Mouse (Mus musculus) MEL (cell line): ENCODE measurements around the gene Aunip. TPM values are rescaled to one million over a fixed set of nuclear protein-coding genes. Genes with fewer than 3 reads are reported as not detected.

Source experiments
- DNase-seq: peaks from one replicate; pipeline ENCODE4 v3.0.0; 2011; ENCODE audit warnings: low read depth, low spot score
- H3K27ac ChIP-seq: 2 replicates; pipeline ENCODE4 v1.5.1; 2012; ENCODE audit warnings: low read depth, mild to moderate bottlenecking, control low read depth, low read length, moderate library complexity; ENCODE audit not compliant: control insufficient read depth
- H3K27me3 ChIP-seq, 2 experiments: fragments of 150-350 bp in 1 of 2; sonication (generic) in 1 of 2; 2 replicates each; pipeline ENCODE4 v1.6.1; 2012; ENCODE audit warnings: low read length in 2 of 2, mild to moderate bottlenecking in 2 of 2, improper control_type of control experiment in 1 of 2, moderate library complexity in 1 of 2; ENCODE audit not compliant: insufficient read depth in 2 of 2, control insufficient read depth in 1 of 2
- H3K36me3 ChIP-seq, 2 experiments: 2 replicates each; pipeline ENCODE4 v1.6.1; 2012 to 2014; ENCODE audit warnings: low read length in 2 of 2, improper control_type of control experiment in 1 of 2, inconsistent platforms in 1 of 2, mild to moderate bottlenecking in 1 of 2; ENCODE audit not compliant: insufficient read depth in 2 of 2, control insufficient read depth in 1 of 2
- H3K4me1 ChIP-seq, 2 experiments: fragments of 150-350 bp in 1 of 2; sonication (generic) in 1 of 2; 2 replicates each; pipeline ENCODE4 v1.6.1; 2012; ENCODE audit warnings: low read length in 2 of 2, improper control_type of control experiment in 1 of 2, mild to moderate bottlenecking in 1 of 2; ENCODE audit not compliant: insufficient read depth in 2 of 2, control insufficient read depth in 1 of 2
- H3K4me3 ChIP-seq, 2 experiments: fragments of 150-350 bp in 1 of 2; sonication (generic) in 1 of 2; 2 replicates each; pipeline ENCODE4 v1.5.1; 2012; ENCODE audit warnings: low read depth in 2 of 2, low read length in 2 of 2, mild to moderate bottlenecking in 2 of 2, moderate library complexity in 2 of 2, control low read depth in 1 of 2, improper control_type of control experiment in 1 of 2; ENCODE audit not compliant: control insufficient read depth in 1 of 2, insufficient read depth in 1 of 2
- H3K79me2 ChIP-seq: 2 replicates; pipeline ENCODE4 v1.6.1; 2012; ENCODE audit warnings: mild to moderate bottlenecking, low read length, moderate library complexity; ENCODE audit not compliant: control insufficient read depth, poor library complexity, insufficient read depth
- H3K9ac ChIP-seq: 2 replicates; pipeline ENCODE4 v1.6.1; 2012; ENCODE audit warnings: low read depth, mild to moderate bottlenecking, control low read depth, low read length, moderate library complexity; ENCODE audit not compliant: control insufficient read depth, poor library complexity, severe bottlenecking
- H3K9me3 ChIP-seq: fragments of 150-350 bp; sonication (generic); replicated peaks from 2 replicates; pipeline ENCODE4 v1.6.1; 2012; ENCODE audit warnings: mild to moderate bottlenecking, low read length, improper control_type of control experiment, moderate library complexity; ENCODE audit not compliant: insufficient read depth
- BHLHE40 ChIP-seq: IDR thresholded peaks from 2 replicates; pipeline ENCODE4 v1.6.1; 2012; ENCODE audit warnings: low read depth, mild to moderate bottlenecking, inconsistent platforms, low read length, improper control_type of control experiment, borderline replicate concordance
- CHD2 ChIP-seq: IDR thresholded peaks from 2 replicates; pipeline ENCODE4 v1.6.1; 2011; ENCODE audit warnings: low read length, improper control_type of control experiment
- CTCF ChIP-seq, 3 experiments: IDR thresholded peaks in 2 of 3; conservative IDR thresholded peaks in 1 of 3; 2 replicates each; pipeline ENCODE4 v1.5.1; 2011 to 2012; ENCODE audit warnings: low read length in 3 of 3, low read depth in 2 of 3, mild to moderate bottlenecking in 2 of 3, improper control_type of control experiment in 1 of 3, inconsistent platforms in 1 of 3, mixed read lengths in 1 of 3, moderate library complexity in 1 of 3; ENCODE audit not compliant: control insufficient read depth in 1 of 3, insufficient read depth in 1 of 3, poor library complexity in 1 of 3, severe bottlenecking in 1 of 3
- ELF1 ChIP-seq: IDR thresholded peaks from 2 replicates; pipeline ENCODE4 v1.6.1; 2014; ENCODE audit warnings: low read depth, mild to moderate bottlenecking, inconsistent platforms, low read length, improper control_type of control experiment, moderate library complexity
- EP300 ChIP-seq, 2 experiments: IDR thresholded peaks; 2 replicates each; pipeline ENCODE4 v1.6.1; 2011; ENCODE audit warnings: improper control_type of control experiment in 2 of 2, low read length in 2 of 2, low read depth in 1 of 2, mild to moderate bottlenecking in 1 of 2
- ETS1 ChIP-seq: IDR thresholded peaks from 2 replicates; pipeline ENCODE4 v1.6.1; 2012; ENCODE audit warnings: low read depth, mild to moderate bottlenecking, inconsistent platforms, low read length, improper control_type of control experiment, moderate library complexity
- GATA1 ChIP-seq: IDR thresholded peaks from 2 replicates; pipeline ENCODE4 v1.6.1; 2011; ENCODE audit warnings: low read depth, low read length, improper control_type of control experiment
- KAT2A ChIP-seq: conservative IDR thresholded peaks from 2 replicates; pipeline ENCODE4 v1.6.1; 2012; ENCODE audit warnings: low read depth, low read length, improper control_type of control experiment, inconsistent platforms
- MAX ChIP-seq: IDR thresholded peaks from 2 replicates; pipeline ENCODE4 v1.6.1; 2011; ENCODE audit warnings: low read length, improper control_type of control experiment
- MXI1 ChIP-seq: IDR thresholded peaks from 2 replicates; pipeline ENCODE4 v1.6.1; 2011; ENCODE audit warnings: mild to moderate bottlenecking, low read depth, low read length, improper control_type of control experiment
- MYB ChIP-seq: IDR thresholded peaks from 2 replicates; pipeline ENCODE4 v1.6.1; 2011; ENCODE audit warnings: mild to moderate bottlenecking, low read depth, low read length, improper control_type of control experiment
- NELFE ChIP-seq: IDR thresholded peaks from 2 replicates; pipeline ENCODE4 v1.6.1; 2011; ENCODE audit warnings: low read depth, low read length, improper control_type of control experiment
- POLR2A ChIP-seq, 2 experiments: IDR thresholded peaks; 2 replicates each; pipeline ENCODE4 v1.6.1; 2011 to 2012; ENCODE audit warnings: low read length in 2 of 2, mild to moderate bottlenecking in 2 of 2, control low read depth in 1 of 2, improper control_type of control experiment in 1 of 2, low read depth in 1 of 2, moderate library complexity in 1 of 2; ENCODE audit not compliant: control insufficient read depth in 1 of 2, insufficient read depth in 1 of 2, poor library complexity in 1 of 2
- POLR2AphosphoS2 ChIP-seq: IDR thresholded peaks from 2 replicates; pipeline ENCODE4 v1.6.1; 2011; ENCODE audit warnings: low read length, improper control_type of control experiment
- RAD21 ChIP-seq: IDR thresholded peaks from 2 replicates; pipeline ENCODE4 v1.6.1; 2011; ENCODE audit warnings: mild to moderate bottlenecking, low read depth, low read length, improper control_type of control experiment
- RCOR1 ChIP-seq: IDR thresholded peaks from 2 replicates; pipeline ENCODE4 v1.6.1; 2012; ENCODE audit warnings: low read depth, mild to moderate bottlenecking, inconsistent platforms, low read length, improper control_type of control experiment
- SMC3 ChIP-seq: IDR thresholded peaks from 2 replicates; pipeline ENCODE4 v1.6.1; 2011; ENCODE audit warnings: low read depth, low read length, improper control_type of control experiment
- TBP ChIP-seq: IDR thresholded peaks from 2 replicates; pipeline ENCODE4 v1.8.0; 2011; ENCODE audit warnings: low read depth, low read length, improper control_type of control experiment
- USF1 ChIP-seq: IDR thresholded peaks from 2 replicates; pipeline ENCODE4 v1.6.1; 2014; ENCODE audit warnings: low read depth, mild to moderate bottlenecking, inconsistent platforms, low read length, improper control_type of control experiment, moderate library complexity
- USF2 ChIP-seq, 2 experiments: IDR thresholded peaks; 2 replicates each; pipeline ENCODE4 v1.6.1; 2011 to 2012; ENCODE audit warnings: improper control_type of control experiment in 2 of 2, low read length in 2 of 2, borderline replicate concordance in 1 of 2, inconsistent platforms in 1 of 2, low read depth in 1 of 2, mild to moderate bottlenecking in 1 of 2; ENCODE audit not compliant: insufficient read depth in 1 of 2
- ZC3H11A ChIP-seq: IDR thresholded peaks from 2 replicates; pipeline ENCODE4 v1.6.1; 2012; ENCODE audit warnings: low read depth, mild to moderate bottlenecking, inconsistent platforms, low read length, improper control_type of control experiment
- ZKSCAN1 ChIP-seq: IDR thresholded peaks from 2 replicates; pipeline ENCODE4 v1.6.1; 2012; ENCODE audit warnings: low read depth, mild to moderate bottlenecking, inconsistent platforms, low read length, improper control_type of control experiment, moderate library complexity
- ZMIZ1 ChIP-seq: IDR thresholded peaks from 2 replicates; pipeline ENCODE4 v1.6.1; 2012; ENCODE audit warnings: low read depth, mild to moderate bottlenecking, inconsistent platforms, low read length, improper control_type of control experiment, moderate library complexity
- polyA plus RNA-seq, 2 experiments: library from polyadenylated mRNA; stranded (reverse) in 1 of 2; unstranded in 1 of 2; fragments of >175 nt in 1 of 2; fragments of >200 nt in 1 of 2; gene quantifications; 2 replicates each; pipeline versions ENCODE4 v1.2.1 to v1.2.4; 2012; ENCODE audit warnings: low replicate concordance in 2 of 2, low read depth in 1 of 2; ENCODE audit not compliant: insufficient read length in 2 of 2, insufficient read depth in 1 of 2, missing spikeins in 1 of 2
- total RNA-seq: library from RNA; depleted of rRNA; stranded (reverse); fragments of 300-350 nt; gene quantifications from 2 replicates; pipeline ENCODE4 v1.2.3, GENCODE M21; 2012

The Aunip gene
- total and polyA plus RNA-seq, 3 experiments, result 14.9 to 20.6 TPM; not detected in 1

DNA sequence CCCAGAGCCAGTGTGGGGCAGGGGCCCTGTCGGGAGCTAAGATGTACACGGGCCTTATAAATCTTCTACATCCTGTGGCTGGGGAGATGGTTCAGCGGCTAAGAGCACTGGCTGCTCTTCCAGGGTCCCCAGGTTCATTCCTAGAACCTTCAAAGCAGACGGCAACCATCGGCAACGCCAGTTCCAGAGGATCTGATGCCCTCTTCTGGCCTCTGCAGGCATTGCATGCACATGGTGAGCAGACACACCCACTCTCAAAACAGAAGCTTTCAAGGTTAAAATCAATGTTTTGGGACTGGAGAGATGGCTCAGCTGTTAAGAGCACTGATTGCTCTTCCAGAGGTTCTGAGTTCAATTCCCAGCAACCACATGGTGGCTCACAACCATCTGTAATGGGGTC lies 58.4 kb downstream of the Aunip start:
- DNase-seq, result peak; percentile 43
- no peak overlapping the region for H3K9ac ChIP-seq
- H3K4me3 ChIP-seq, result no peak overlapping the region
- no peaks in the 10 kb centered on the region for H3K36me3 ChIP-seq
- peak; percentile 65 to 77 (median 69) for TF ChIP-seq CTCF (IDR thresholded peaks at IDR 0.05 in 2 of 3, conservative IDR thresholded peaks at IDR 0.05 in 1 of 3; ENCODE audit: control insufficient read depth in 1 of 3, insufficient read depth in 1 of 3, low read depth in 2 of 3, low read length in 3 of 3, poor library complexity in 1 of 3, severe bottlenecking in 1 of 3)
- TF ChIP-seq MAX, result no peak
- TF ChIP-seq KAT2A, result no peak
- TF ChIP-seq RAD21, result peak; percentile 47
- TF ChIP-seq SMC3, result peak; percentile 63
- peak; percentile 42; the same call in 1 of the 2 replicates for TF ChIP-seq ZC3H11A
- no peak for TF ChIP-seq USF1
- H3K27ac ChIP-seq, result no peak overlapping the region
- H3K9me3 ChIP-seq, result no peaks in the 10 kb centered on the region
- H3K79me2 ChIP-seq, result no peaks in the 10 kb centered on the region
- no peaks in the 10 kb centered on the region for H3K4me1 ChIP-seq
- H3K27me3 ChIP-seq, result no peaks in the 10 kb centered on the region

DNA sequence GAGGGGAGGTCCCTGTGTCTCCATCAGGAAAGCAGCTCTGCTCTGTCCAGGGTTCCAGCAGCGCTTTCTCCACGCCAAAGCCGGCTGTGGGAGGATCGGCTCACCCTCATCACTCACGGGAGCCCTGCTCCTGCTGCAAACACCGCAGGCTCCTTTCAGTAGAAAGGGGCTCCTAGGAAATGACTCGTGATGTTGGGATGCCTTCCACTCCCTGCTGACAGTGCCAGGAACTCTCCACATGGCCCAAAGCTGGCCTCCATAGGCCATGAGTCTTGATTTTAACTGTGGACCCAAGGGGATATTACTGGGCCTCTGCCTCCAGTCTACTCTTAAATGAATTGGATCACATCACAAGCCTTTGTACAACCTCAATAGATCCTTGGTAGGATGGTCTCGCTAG lies 59.0 kb downstream of the Aunip start:
- Histone ChIP-seq H3K9ac (no peak overlapping the region), H3K9me3 (no peaks in the 10 kb centered on the region), H3K4me3 (no peak overlapping the region), H3K27ac (no peak overlapping the region), H3K79me2 (no peaks in the 10 kb centered on the region), H3K36me3 (no peaks in the 10 kb centered on the region), H3K4me1 (no peaks in the 10 kb centered on the region), H3K27me3 (no peaks in the 10 kb centered on the region)
- TF ChIP-seq BHLHE40 (no peak), MAX (no peak), MYB (no peak), CHD2 (no peak), POLR2A (IDR thresholded peaks at IDR 0.05; ENCODE audit: control insufficient read depth in 1 of 2, insufficient read depth in 1 of 2, low read depth in 1 of 2, low read length in 2 of 2, poor library complexity in 1 of 2) (no peak)
- no peak for DNase-seq

- DNase-seq, result no peak
- Histone ChIP-seq H3K27ac (no peak overlapping the region), H3K79me2 (no peaks in the 10 kb centered on the region), H3K27me3 (no peaks in the 10 kb centered on the region), H3K4me3 (no peak overlapping the region), H3K36me3 (no peaks in the 10 kb centered on the region), H3K4me1 (no peaks in the 10 kb centered on the region), H3K9ac (no peak overlapping the region), H3K9me3 (no peaks in the 10 kb centered on the region)
- TF ChIP-seq EP300 (IDR thresholded peaks at IDR 0.05; ENCODE audit: low read depth in 1 of 2, low read length in 2 of 2) (no peak), ZC3H11A (no peak), ZMIZ1 (no peak), ELF1 (no peak), ETS1 (no peak), NELFE (no peak), ZKSCAN1 (no peak), USF1 (no peak), MXI1 (no peak), GATA1 (no peak), POLR2AphosphoS2 (no peak), POLR2A (IDR thresholded peaks at IDR 0.05; ENCODE audit: control insufficient read depth in 1 of 2, insufficient read depth in 1 of 2, low read depth in 1 of 2, low read length in 2 of 2, poor library complexity in 1 of 2) (no peak), CTCF (IDR thresholded peaks at IDR 0.05 in 2 of 3, conservative IDR thresholded peaks at IDR 0.05 in 1 of 3; ENCODE audit: control insufficient read depth in 1 of 3, insufficient read depth in 1 of 3, low read depth in 2 of 3, low read length in 3 of 3, poor library complexity in 1 of 3, severe bottlenecking in 1 of 3) (no peak), KAT2A (no peak), RCOR1 (no peak), TBP (no peak), USF2 (IDR thresholded peaks at IDR 0.05; ENCODE audit: borderline replicate concordance in 1 of 2, insufficient read depth in 1 of 2, low read depth in 1 of 2, low read length in 2 of 2) (no peak)
These were observed 60.1 kb downstream of the Aunip start for GRCm38 (mm10) chr4:134570704-134571451.
